Mouse (Mus musculus): ENCODE measurements around the gene Gm37240.

Gm37240 gene

GRCm38 (mm10) chr3:85490204-85490603 is 397.1 kb downstream of the Gm37240 start:
- in situ Hi-C loops (cut with MboI), result no loop called here

DNA sequence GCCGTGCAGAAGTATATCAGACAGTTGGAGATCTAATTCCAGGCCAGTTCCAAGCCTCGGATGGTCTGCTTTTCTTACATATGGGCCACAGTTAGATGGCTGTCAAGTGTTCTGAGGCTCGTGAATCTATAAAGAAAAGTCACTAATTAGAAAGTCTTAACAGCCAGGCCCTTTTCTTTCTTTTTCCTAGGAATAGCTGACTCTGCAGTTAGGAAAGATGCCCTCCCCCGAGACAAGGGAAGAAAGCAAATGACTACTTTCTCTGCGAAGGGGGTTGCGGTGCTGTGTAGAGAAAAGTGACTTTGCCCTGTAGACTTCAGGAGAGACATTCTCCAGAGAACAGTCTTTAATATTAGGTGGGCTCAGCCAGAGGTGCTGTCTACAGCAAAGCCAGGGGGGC is 399.9 kb downstream of the Gm37240 start:
- in situ Hi-C loops (cut with MboI), result no loop called here

GRCm38 (mm10) chr3:85485536-85486190 is 401.7 kb downstream of the Gm37240 start:
- in situ Hi-C loops (cut with MboI), result no loop called here

- in situ Hi-C loops (cut with MboI), result no loop called here
Observed at GRCm38 (mm10) chr3:85482636-85483035, 404.7 kb downstream of the Gm37240 start.

DNA sequence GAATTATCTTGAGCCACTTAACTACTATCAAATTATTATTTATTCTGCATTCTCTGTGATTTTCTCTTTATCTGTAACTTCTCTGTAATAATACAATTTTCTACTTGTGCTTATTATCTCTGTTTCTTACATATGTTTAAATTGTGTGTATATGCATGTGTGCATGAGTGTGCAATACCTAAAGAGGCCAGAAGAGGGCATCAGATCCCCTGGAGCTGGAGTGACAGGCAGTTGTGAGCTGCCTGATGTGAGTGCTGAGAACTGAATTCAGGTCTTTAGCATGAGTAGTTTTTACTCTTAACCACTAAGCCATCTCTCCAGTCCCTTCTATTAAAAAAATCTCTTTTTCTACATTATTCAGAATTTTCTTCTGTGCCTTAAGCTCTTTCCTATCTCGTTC is 406.7 kb downstream of the Gm37240 start:
- in situ Hi-C loops (cut with MboI), result no loop called here

- in situ Hi-C loops (cut with MboI), result no loop called here
Observed at GRCm38 (mm10) chr3:85478731-85479130, 408.6 kb downstream of the Gm37240 start.

DNA sequence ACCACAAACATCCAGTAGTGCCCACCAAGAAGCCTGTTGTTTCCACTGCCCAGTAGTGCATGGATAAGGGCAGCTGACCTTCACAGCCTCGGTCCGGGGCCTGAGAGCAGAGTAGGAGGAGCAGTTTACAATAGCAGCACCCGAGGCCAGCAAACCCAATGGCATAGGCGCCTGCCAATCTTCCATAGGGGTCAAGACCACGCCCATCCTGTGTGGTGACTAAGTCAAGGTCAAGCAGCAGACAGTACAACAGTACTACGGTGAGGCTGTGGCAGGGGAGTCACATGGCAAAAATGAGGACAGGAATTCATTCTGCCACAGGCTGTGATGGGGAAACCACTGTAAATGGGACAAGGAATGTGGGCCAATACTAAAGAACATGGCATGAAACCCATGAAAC is 417.6 kb downstream of the Gm37240 start:
- in situ Hi-C loops (cut with MboI), result no loop called here

DNA sequence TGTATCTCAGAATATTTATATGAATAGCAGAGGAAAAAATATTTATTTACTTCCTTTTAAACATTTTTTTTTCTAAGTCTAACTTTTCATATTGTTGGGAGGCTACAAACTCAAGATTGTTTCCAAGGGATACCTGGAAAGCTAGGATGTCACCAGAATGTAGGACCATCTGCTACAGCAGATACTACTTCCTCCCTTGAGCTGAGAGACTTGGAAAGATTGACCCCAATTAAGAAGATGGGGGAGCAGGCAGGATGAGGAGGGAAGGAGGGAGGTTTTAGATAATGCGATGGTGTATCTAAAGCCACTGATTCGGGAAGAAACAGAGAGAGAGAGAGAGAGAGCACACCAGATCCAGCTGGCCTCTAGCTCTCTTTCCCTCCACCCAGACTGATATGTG is 418.3 kb downstream of the Gm37240 start:
- in situ Hi-C loops (cut with MboI), result no loop called here

- in situ Hi-C loops (cut with MboI), result no loop called here
Observed at GRCm38 (mm10) chr3:85465283-85466025, 421.9 kb downstream of the Gm37240 start.

DNA sequence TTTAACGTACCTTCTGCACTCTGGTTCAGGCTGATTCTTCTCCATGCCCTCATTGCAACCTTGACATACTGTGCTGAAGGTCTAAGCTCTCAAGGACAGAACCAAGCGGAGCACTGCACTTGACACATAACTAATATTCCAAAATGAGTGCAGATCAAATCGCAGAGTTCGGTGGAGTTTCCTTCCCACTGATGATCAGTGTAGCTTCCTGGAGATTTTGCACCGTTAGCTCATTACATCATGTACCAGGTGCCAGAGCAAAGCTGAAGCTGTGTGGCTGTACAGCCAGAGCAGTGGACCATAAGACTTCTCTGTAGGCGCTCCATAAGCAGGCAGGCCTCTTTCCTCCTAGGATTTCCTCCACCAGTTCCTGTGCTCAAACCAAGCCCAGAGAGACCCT is 427.3 kb downstream of the Gm37240 start:
- in situ Hi-C loops (cut with MboI), result no loop called here

GRCm38 (mm10) chr3:85456983-85457382 is 430.3 kb downstream of the Gm37240 start:
- in situ Hi-C loops (cut with MboI), result no loop called here

DNA sequence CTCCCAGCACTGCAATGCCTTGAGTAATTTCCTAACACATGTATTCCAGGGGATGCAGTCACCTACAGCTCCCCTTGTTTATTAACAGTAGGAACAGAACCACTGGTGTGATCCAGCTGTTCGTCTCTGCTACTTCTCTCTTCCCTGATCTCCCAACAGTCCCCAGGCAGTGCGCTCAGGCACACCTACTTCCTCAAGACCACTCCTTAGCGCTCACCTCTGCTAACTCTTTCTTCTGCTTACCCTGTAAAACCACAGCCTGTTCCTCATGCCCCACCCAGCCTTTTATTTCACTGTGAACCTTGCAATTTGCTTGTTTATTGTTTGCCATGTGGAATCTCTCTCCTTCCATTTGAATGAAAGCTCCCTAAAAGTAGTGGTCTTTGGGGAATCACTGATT is 431.9 kb downstream of the Gm37240 start:
- in situ Hi-C loops (cut with MboI), result no loop called here

GRCm38 (mm10) chr3:85454001-85454400 is 433.3 kb downstream of the Gm37240 start:
- in situ Hi-C loops (cut with MboI), result no loop called here

DNA sequence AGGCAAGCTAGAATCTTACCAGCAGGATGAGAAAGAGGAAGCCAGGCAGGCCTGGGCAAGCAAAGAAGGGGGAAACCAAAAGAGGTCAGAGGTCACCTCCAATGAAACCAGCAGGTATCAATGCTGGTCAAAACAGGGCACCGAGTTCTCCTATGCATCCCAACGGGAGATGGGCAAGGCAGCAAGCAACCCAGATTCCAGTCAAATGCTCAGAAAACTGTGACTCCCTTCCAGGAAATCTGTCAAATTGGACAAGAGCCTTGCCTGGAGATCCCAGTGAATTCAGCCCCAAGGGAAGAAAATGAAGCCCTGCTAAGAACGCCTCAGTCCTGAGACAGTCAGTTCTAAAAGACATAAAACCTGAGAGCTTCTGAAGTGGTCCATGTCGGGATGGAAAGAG is 437.9 kb downstream of the Gm37240 start:
- in situ Hi-C loops (cut with MboI), result no loop called here

GRCm38 (mm10) chr3:85442781-85443180 is 444.5 kb downstream of the Gm37240 start:
- in situ Hi-C loops (cut with MboI), result no loop called here

DNA sequence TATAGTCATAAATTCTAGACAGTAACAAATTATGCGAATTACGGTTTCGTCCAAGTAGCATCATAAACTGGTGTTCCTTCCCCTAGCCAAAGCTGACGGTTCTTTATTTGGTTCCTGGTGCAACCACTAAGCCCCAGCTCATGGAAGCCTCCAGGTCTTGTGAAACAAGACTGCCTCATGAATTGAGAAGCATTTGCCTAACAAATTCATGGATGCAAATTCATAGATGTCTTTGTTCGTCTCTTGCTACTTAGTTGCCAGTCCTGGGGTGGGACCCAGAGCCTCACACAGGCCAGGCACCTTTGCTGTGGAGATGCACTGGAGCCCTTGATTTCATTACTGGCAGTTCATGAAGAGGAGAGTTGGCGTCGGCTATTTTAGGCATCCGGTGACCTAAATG is 445.1 kb downstream of the Gm37240 start:
- in situ Hi-C loops (cut with MboI), result no loop called here

DNA sequence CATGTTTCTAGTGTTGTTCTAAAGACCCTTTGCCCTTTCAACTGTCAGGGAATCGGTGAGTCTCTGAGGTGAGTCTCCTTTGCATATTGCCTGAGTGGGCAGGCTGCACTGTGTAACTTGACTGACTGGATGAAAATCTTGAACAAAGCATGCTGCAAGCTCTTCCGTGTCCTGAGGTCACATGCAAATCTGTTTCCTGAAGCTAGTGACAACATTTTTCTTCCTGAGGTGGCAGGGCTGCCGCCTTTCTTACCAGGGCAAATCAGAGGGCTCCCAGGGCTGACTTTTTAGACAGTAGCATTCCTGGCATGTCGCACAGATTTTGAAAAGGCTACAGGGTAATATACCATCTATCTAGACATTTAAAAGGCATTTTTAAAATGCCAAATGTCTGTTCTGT is 451.9 kb downstream of the Gm37240 start:
- in situ Hi-C loops (cut with MboI), result no loop called here

DNA sequence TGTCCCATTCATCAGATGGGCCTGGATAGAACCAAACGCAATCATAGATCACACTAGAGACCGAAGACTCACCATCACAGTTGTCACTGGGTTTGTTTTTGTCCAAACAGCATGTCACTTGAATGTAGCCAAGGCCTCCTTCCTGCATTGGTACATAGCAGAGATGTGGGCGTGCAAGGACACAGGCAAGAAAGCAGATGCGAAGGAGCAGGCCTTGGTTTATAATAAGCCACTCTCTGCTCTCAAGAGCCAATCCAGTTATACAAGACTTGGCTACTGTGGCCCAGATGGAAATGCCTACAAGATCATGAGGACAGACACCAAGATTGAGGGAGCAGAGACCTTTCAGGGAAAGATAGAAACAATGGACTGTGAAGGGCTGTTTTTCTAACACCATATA is 456.1 kb downstream of the Gm37240 start:
- in situ Hi-C loops (cut with MboI), result no loop called here

DNA sequence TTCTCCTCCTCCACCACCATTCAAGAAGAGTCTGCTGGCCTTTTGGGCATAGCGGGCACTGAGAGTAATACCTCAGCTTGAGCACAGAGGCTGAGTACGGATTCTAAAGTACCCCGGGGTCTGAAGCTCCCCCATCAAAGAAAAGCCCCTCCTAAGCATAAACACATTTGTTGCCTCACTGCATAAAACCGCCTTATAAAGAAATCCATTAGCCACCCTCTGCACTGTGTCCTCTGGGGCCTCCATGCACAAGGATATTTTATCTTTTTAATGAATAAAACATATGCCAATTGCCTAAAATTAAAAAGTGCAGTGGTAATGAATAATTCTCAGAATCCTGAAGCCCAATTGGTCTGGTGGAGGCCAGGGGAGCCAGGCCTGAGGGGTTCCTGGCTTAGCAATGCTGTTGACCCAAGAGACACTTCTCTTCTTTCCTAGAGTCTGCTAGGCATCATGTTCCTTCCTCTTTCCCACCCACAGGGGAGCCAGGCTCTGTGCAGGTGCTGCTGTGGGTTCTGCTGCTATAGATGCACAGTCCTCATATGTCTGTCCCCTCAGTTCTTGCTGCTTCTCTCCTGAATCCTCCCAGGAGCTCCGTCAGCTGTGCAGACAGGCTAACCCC is 463.8 kb downstream of the Gm37240 start:
- in situ Hi-C loops (cut with MboI), result no loop called here

DNA sequence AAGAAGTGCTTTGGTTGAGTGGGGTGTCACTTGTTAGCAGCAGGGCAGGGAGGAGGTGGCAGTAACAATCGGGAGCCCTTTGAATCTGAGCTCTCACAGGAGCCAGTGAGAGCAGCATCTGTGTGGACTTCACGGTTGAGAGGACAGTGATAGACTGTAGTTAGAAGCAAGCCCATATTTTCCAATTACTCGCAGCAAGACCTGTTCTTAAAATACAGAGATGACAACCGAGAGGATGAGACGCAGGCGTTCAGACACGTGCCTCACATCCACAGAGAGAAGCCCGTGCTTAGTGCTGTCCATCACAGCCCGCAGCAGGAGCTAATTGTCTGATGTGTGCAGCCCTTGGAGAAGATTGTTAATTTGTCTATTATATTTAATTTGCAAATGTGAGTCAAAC is 465.9 kb downstream of the Gm37240 start:
- in situ Hi-C loops (cut with MboI), result no loop called here

GRCm38 (mm10) chr3:85417663-85418062 is 469.7 kb downstream of the Gm37240 start:
- in situ Hi-C loops (cut with MboI), result no loop called here

GRCm38 (mm10) chr3:85398841-85399240 is 488.5 kb downstream of the Gm37240 start:
- in situ Hi-C loops (cut with MboI), result no loop called here

DNA sequence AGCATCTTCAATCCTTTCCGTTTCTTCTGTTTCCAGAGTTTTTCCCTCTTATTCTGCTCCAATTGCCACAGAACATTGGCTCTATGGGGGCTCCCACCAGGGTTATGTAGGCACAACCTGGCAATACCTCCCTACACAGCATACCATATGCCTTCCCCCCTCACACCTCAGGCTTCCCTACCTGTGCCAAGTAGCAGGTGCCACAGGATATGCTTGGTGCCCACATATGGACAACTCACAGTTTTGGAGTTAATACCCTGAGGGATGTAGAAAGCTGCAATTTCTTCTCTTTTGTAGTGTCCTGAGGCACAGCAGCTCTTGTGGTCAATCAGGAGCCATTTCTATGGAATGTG is 488.9 kb downstream of the Gm37240 start:
- in situ Hi-C loops (cut with MboI), result no loop called here

Data from mature B cell (primary cell).